Mouse (Mus musculus): ENCODE measurements around the gene 4933402J07Rik.

4933402J07Rik gene

DNA sequence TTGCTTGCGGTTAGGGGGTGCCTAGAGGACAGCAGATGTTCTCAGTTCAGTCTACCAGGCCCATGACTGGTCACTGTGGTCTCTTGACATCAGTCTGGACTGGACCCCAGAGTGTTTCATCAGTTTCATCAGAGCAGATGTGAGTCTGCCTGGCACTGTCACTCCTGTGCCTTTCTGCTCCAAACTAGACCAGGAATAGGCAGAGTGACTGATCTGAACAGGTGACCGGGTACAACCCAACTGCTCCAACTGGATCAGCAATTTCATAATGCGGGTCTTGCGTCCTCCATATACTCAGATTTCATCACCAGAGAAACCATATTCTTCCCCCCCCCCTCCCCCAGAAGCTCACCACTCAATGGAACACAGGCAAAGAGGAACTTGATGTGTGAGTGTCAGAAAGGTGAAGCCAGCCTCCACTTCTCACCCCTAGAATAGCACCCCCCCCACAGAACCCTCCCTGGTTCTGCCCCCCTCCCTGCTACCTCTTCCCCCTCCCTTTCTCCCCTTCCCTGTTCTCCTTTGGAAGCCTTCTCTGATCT, 46.1 kb downstream of the 4933402J07Rik start:
- CTCF ChIA-PET = interaction anchor here in 2 of 4 experiments (1.1 to 1.4 kb wide), 3 partner anchors 11 to 138 kb away, joined by 3 to 4 read pairs (median 4); no protein-coding TSS in a partner anchor

GRCm38 (mm10) chr8:87613701-87614100, 50.0 kb downstream of the 4933402J07Rik start:
- CTCF ChIA-PET = interaction anchor here in 1 of 4 experiments (0.7 kb wide), 1 partner anchor 217 kb away, joined by 7 read pairs; no protein-coding TSS in a partner anchor
- POLR2A ChIA-PET = interaction anchor here in 2 of 4 experiments (0.6 to 0.7 kb wide), 3 partner anchors 16 to 366 kb away, joined by 3 to 4 read pairs (median 4); no protein-coding TSS in a partner anchor

More for the DNA sequence above, 46.1 kb downstream of the 4933402J07Rik start:
- POLR2A ChIA-PET = interaction anchor here in 2 of 4 experiments (0.6 to 0.7 kb wide), 2 partner anchors 500 kb away, joined by 3 read pairs; no protein-coding TSS in a partner anchor

- POLR2A ChIA-PET = interaction anchor here in 1 of 4 experiments (1.5 kb wide), 1 partner anchor 129 kb away, joined by 4 read pairs; no protein-coding TSS in a partner anchor
- CTCF ChIA-PET = interaction anchor here in 3 of 4 experiments (0.6 to 1.9 kb wide), 4 partner anchors 128 to 453 kb away, joined by 4 to 9 read pairs (median 6); no protein-coding TSS in a partner anchor
These were observed 55.5 kb downstream of the 4933402J07Rik start for GRCm38 (mm10) chr8:87619118-87619517.

GRCm38 (mm10) chr8:87619529-87619928, 55.9 kb downstream of the 4933402J07Rik start:
- CTCF ChIA-PET = interaction anchor here (0.6 to 1.9 kb wide), 6 partner anchors 47 to 777 kb away, joined by 4 to 13 read pairs (median 6); no protein-coding TSS in a partner anchor

GRCm38 (mm10) chr8:87620225-87620624, 56.6 kb downstream of the 4933402J07Rik start:
- POLR2A ChIA-PET = interaction anchor here in 1 of 4 experiments (0.7 kb wide), 1 partner anchor 380 kb away, joined by 3 read pairs; no protein-coding TSS in a partner anchor
- CTCF ChIA-PET = interaction anchor here in 3 of 4 experiments (0.6 to 1.9 kb wide), 4 partner anchors 47 to 778 kb away, joined by 4 to 13 read pairs (median 8); no protein-coding TSS in a partner anchor

More at GRCm38 (mm10) chr8:87619529-87619928, 55.9 kb downstream of the 4933402J07Rik start:
- POLR2A ChIA-PET = interaction anchor here in 2 of 4 experiments (0.7 to 1.5 kb wide), 2 partner anchors 128 to 381 kb away, joined by 3 to 4 read pairs; no protein-coding TSS in a partner anchor

GRCm38 (mm10) chr8:87621181-87621580, 57.5 kb downstream of the 4933402J07Rik start:
- ChIA-PET CTCF (interaction anchor here in 3 of 4 experiments (0.6 to 1.1 kb wide), 3 partner anchors 11 to 86 kb away, joined by 3 to 4 read pairs (median 3); no protein-coding TSS in a partner anchor), POLR2A (no interaction called here)

GRCm38 (mm10) chr8:87629656-87630055, 66.0 kb downstream of the 4933402J07Rik start:
- CTCF ChIA-PET = interaction anchor here in 3 of 4 experiments (0.5 to 1.9 kb wide), 3 partner anchors 118 to 658 kb away, joined by 4 to 8 read pairs (median 4); no protein-coding TSS in a partner anchor
- POLR2A ChIA-PET = interaction anchor here in 2 of 4 experiments (0.6 kb wide), 2 partner anchors 16 to 355 kb away, joined by 3 to 4 read pairs; no protein-coding TSS in a partner anchor

- CTCF ChIA-PET = no interaction called here
These were observed 68.1 kb downstream of the 4933402J07Rik start for GRCm38 (mm10) chr8:87631776-87632175.

DNA sequence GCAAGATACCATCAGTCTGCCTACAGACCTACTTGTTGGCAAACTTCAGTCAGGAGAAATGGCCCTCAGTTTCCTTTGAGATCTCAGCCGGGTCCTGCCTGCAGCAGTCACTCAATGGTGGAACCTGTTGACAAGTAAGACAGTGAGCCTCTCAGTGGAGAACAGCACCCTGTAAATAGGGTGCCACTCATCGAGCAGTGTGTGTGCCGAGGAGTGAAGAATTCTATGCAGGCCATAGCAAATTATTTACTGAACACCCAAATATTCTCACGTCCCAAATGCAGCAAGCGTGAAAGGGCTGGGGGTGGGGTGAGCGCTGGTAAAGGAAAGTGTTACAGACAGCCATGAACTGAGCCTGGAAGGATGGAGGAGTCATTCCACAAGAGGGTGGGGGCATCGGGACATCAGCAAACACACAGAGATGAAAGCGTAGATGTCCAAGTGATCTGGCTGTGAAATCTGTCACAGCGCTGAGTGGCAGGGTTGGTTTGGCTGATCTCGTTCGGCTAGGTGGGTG, 72.6 kb downstream of the 4933402J07Rik start:
- ChIA-PET POLR2A (no interaction called here), CTCF (no interaction called here)

More at GRCm38 (mm10) chr8:87631776-87632175, 68.1 kb downstream of the 4933402J07Rik start:
- POLR2A ChIA-PET = no interaction called here

Data from embryonic stem cell, embryonic (primary cell).